Mouse (Mus musculus) liver, embryonic 14.5 days (tissue): ENCODE measurements around the gene Mlf2. TPM values are rescaled to one million over a fixed set of nuclear protein-coding genes. Genes with fewer than 3 reads are reported as not detected.

Source experiments
- ATAC-seq: fragments of 200-750 bp; cut with Nextera tagmentation; 2 replicates; pipeline ENCODE4 v1.8.0; 2017; ENCODE audit warnings: moderate number of reproducible peaks, mild to moderate bottlenecking, moderate library complexity; ENCODE audit not compliant: insufficient read depth
- DNase-seq, 3 experiments: peaks; one replicate each; pipeline ENCODE4 v3.0.0-alpha.2; 2012 to 2013; ENCODE audit warnings: low read depth in 3 of 3, low spot score in 3 of 3
- H3K27ac ChIP-seq: fragments of 300-500 bp; sonication (generic); 2 replicates; pipeline ENCODE4 v1.5.1; 2014; ENCODE audit warnings: moderate library complexity, mild to moderate bottlenecking, control low read depth, inconsistent platforms
- H3K27me3 ChIP-seq: fragments of 300-500 bp; sonication (generic); 2 replicates; pipeline ENCODE4 v1.6.1; 2014; ENCODE audit warnings: mild to moderate bottlenecking, low read length, moderate library complexity; ENCODE audit not compliant: control insufficient read depth, insufficient read depth
- H3K36me3 ChIP-seq: fragments of 300-500 bp; sonication (generic); replicated peaks from 2 replicates; pipeline ENCODE4 v1.6.1; 2014; ENCODE audit warnings: low read depth; ENCODE audit not compliant: control insufficient read depth, insufficient read depth
- H3K4me1 ChIP-seq, 2 experiments: fragments of 200-500 bp in 1 of 2; fragments of 300-500 bp in 1 of 2; sonication (generic) in 1 of 2; replicated peaks; 2 replicates each; pipeline ENCODE4 v1.6.1; 2012 to 2014; ENCODE audit warnings: antibody characterized with exemption in 1 of 2, inconsistent platforms in 1 of 2, low read length in 1 of 2; ENCODE audit not compliant: control insufficient read depth in 2 of 2, insufficient read depth in 2 of 2
- H3K4me2 ChIP-seq: fragments of 300-500 bp; sonication (generic); 2 replicates; pipeline ENCODE4 v1.6.1; 2014; ENCODE audit warnings: low read depth, mild to moderate bottlenecking, control low read depth, moderate library complexity
- H3K4me3 ChIP-seq, 2 experiments: fragments of 200-500 bp in 1 of 2; fragments of 300-500 bp in 1 of 2; sonication (generic) in 1 of 2; 2 replicates each; pipeline ENCODE4 v1.5.1; 2012 to 2014; ENCODE audit warnings: low read depth in 2 of 2, low read length in 2 of 2, mild to moderate bottlenecking in 2 of 2, control low read depth in 1 of 2, inconsistent platforms in 1 of 2, moderate library complexity in 1 of 2; ENCODE audit not compliant: insufficient read depth in 1 of 2
- H3K9ac ChIP-seq: fragments of 300-500 bp; sonication (generic); replicated peaks from 2 replicates; pipeline ENCODE4 v1.6.1; 2014; ENCODE audit warnings: mild to moderate bottlenecking, control low read depth, moderate library complexity
- H3K9me3 ChIP-seq: fragments of 300-500 bp; sonication (generic); 2 replicates; pipeline ENCODE4 v1.6.1; 2016; ENCODE audit warnings: low read length, mixed read lengths; ENCODE audit not compliant: control insufficient read depth
- CTCF ChIP-seq: IDR thresholded peaks from 2 replicates; pipeline ENCODE4 v1.5.1; 2016; ENCODE audit warnings: antibody characterized with exemption, low read depth, control low read depth
- EP300 ChIP-seq: IDR thresholded peaks from 2 replicates; pipeline ENCODE4 v1.6.1; 2016; ENCODE audit warnings: antibody characterized with exemption, low read depth
- WGBS: fragments of 180-500 bp; shearing (Covaris S2); extraction: QIAGEN DNeasy Blood & Tissue Kit; methylation state at CpG from one replicate; pipeline ENCODE4 v1.1.7; 2014; ENCODE audit not compliant: insufficient replicate concordance; 5-methylcytosine and 5-hydroxymethylcytosine counted together
- polyA plus RNA-seq, 2 experiments: library from polyadenylated mRNA; depleted of rRNA in 1 of 2; stranded (reverse) in 1 of 2; unstranded in 1 of 2; fragments of >200 nt; fragmentation: Nextera tagmentation in 1 of 2; extraction: Ambion mirVana in 1 of 2; gene quantifications; 2 replicates each; pipeline versions ENCODE4 v1.2.1 to v1.2.3; 2012 to 2014

The Mlf2 gene
- polyA plus RNA-seq, 2 experiments: 85.0 to 98.1 TPM

- peaks cover 15% of the 10 kb centered on the region for H3K36me3 ChIP-seq
Observed at GRCm38 (mm10) chr6:124959960-124960359, 28.8 kb downstream of the Mlf2 start.

DNA sequence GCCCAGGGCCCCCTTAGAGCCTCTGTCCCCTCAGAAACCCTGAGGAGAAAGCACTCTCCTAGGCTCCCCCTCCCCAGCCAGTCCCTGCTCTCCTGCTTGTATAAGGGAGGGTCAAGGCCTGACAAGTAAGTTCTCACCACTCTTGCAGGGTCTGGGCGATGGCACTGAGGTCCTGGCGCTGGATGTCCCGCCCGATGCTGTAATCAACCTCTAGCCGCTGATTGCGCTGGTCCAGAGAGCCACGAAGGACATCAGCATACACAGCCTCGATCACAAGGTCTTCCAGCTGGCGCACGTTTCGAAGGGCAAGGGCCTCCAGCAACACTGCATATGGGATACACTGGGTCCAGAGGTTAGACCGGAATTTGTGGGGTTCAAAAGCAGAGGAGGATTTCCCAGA is 29.8 kb downstream of the Mlf2 start:
- no peak for TF ChIP-seq CTCF
- TF ChIP-seq EP300: no peak
- no peak for DNase-seq

More at GRCm38 (mm10) chr6:124959960-124960359, 28.8 kb downstream of the Mlf2 start:
- no peak for DNase-seq
- no peak for ATAC-seq
- no peaks in the 10 kb centered on the region for H3K9me3 ChIP-seq
- H3K4me3 ChIP-seq: no peak overlapping the region
- no peak overlapping the region for H3K4me2 ChIP-seq
- no peaks in the 10 kb centered on the region for H3K27me3 ChIP-seq
- 85% methylated on average over 13 of the region's 13 CpGs for WGBS
- no peak overlapping the region for H3K9ac ChIP-seq
- TF ChIP-seq EP300 (no peak), CTCF (no peak)
- no peak overlapping the region for H3K27ac ChIP-seq
- H3K4me1 ChIP-seq: peaks cover 7 to 8% of the 10 kb centered on the region in 2 experiments

GRCm38 (mm10) chr6:124964638-124965037 is 33.5 kb downstream of the Mlf2 start:
- Histone ChIP-seq H3K27me3 (no peaks in the 10 kb centered on the region), H3K4me3 (peak overlapping the region; percentile 70 to 88), H3K9me3 (no peaks in the 10 kb centered on the region), H3K36me3 (peaks cover 4% of the 10 kb centered on the region; the same call in 1 of the 2 replicates), H3K9ac (peak overlapping the region; percentile 93), H3K4me1 (peaks cover 15% of the 10 kb centered on the region in 2 experiments), H3K4me2 (peak overlapping the region; percentile 76), H3K27ac (no peak overlapping the region; the same call in 1 of the 2 replicates)
- TF ChIP-seq EP300: no peak
- TF ChIP-seq CTCF: 0 out of 2 replicates have a peak, but pooled peaks have one; percentile 15
- WGBS: 10% methylated on average over 16 of the region's 16 CpGs
- peak; percentile 1; the same call in 1 of the 2 replicates for ATAC-seq
- DNase-seq: no peak

More for the DNA sequence above, 29.8 kb downstream of the Mlf2 start:
- H3K9me3 ChIP-seq: no peaks in the 10 kb centered on the region
- WGBS: 78% methylated on average over 12 of the region's 12 CpGs
- H3K4me2 ChIP-seq: no peak overlapping the region
- peaks cover 9 to 11% of the 10 kb centered on the region in 2 experiments for H3K4me1 ChIP-seq
- H3K27ac ChIP-seq: no peak overlapping the region
- no peaks in the 10 kb centered on the region for H3K27me3 ChIP-seq
- no peak for ATAC-seq
- H3K4me3 ChIP-seq: no peak overlapping the region
- H3K36me3 ChIP-seq: peaks cover 15% of the 10 kb centered on the region
- no peak overlapping the region for H3K9ac ChIP-seq

DNA sequence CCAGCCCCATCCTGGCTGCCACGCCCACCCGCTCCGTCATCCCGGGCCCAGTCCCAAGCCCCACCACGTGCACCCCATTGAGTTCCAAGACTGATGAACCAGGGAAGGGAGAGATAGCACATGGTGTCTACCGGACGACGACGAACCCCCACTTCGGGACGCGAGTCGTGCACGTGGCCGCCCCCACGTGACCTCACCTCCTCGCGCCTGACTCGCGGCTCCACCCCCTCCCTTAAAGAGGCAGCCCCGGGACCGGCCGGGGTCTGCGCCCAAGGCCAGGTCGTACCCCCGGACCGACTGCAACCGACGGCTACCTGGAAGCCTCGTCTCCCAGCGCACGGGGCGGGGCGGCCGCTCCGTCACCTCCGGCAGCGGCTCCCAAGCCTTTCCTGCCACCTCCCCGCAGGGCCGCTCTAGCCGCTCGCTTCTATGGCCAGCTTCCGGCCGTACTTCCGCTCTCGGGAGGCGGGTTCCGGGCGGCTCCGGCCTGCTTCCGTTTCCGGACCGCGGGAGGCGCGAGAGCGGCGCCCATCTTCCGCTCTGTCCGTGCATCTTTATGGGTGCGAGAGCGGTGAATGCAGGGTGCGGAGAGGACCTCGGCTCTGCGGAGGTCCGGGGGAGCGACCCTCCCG is 34.0 kb downstream of the Mlf2 start, which contains the start of gene Cops7a:
Gene Cops7a (minus strand): TSS at position 451 of the 632 bp plus-strand sequence.
- peak within 1 kb of the TSS; percentile 76 for H3K4me2 ChIP-seq
- peak within 1 kb of the TSS; percentile 93 for H3K9ac ChIP-seq
- H3K4me3 ChIP-seq: peak within 1 kb of the TSS; percentile 70 to 88
- ATAC-seq: peak; percentile 95
- under 1% methylated on average over 68 of the region's 68 CpGs for WGBS
- peaks cover 15% of the 10 kb centered on the region in 2 experiments for H3K4me1 ChIP-seq
- H3K27ac ChIP-seq: peak within 1 kb of the TSS; percentile 41
- no peaks in the 10 kb centered on the region; the same call in 1 of the 2 replicates for H3K36me3 ChIP-seq
- peak; percentile 24 for TF ChIP-seq CTCF
- TF ChIP-seq EP300: no peak
- DNase-seq: peak; percentile 87 to 88 (median 87)
- no peaks in the 10 kb centered on the region for H3K9me3 ChIP-seq
- no peaks in the 10 kb centered on the region for H3K27me3 ChIP-seq

- 4% methylated on average over 15 of the region's 15 CpGs for WGBS
- Histone ChIP-seq H3K9me3 (no peaks in the 10 kb centered on the region), H3K36me3 (no peaks in the 10 kb centered on the region; the same call in 1 of the 2 replicates), H3K4me2 (peak overlapping the region; percentile 76), H3K4me1 (peaks cover 15% of the 10 kb centered on the region in 2 experiments), H3K27ac (peak overlapping the region; percentile 41), H3K9ac (peak overlapping the region; percentile 93), H3K27me3 (no peaks in the 10 kb centered on the region), H3K4me3 (peak overlapping the region; percentile 70 to 88)
- TF ChIP-seq CTCF (no peak), EP300 (no peak)
- DNase-seq (peak in 1 of 3 experiments; percentile 7), ATAC-seq (no peak)
Observed at GRCm38 (mm10) chr6:124965747-124966146, 34.6 kb downstream of the Mlf2 start.
